Mouse (Mus musculus) layer of hippocampus, adult 2 months (tissue): ENCODE results near the gene Cnr2. TPM values are rescaled to one million over a fixed set of nuclear protein-coding genes. Genes with fewer than 3 reads are reported as not detected.
A peak's percentile ranks its signal among the peaks of the same experiment; 100 is the strongest.

Experiments used
- DNase-seq, 2 experiments: peaks; one replicate each; pipeline ENCODE4 v3.0.0; 2022; ENCODE audit warnings: low spot score in 2 of 2
- H3K27ac ChIP-seq: fragments of 200-600 bp; 2 replicates; pipeline ENCODE4 v1.8.1; 2022
- H3K4me3 ChIP-seq: fragments of 200-600 bp; 2 replicates; pipeline ENCODE4 v1.8.1; 2022; ENCODE audit warnings: mild to moderate bottlenecking
- CTCF ChIP-seq: fragments of 200-600 bp; conservative IDR thresholded peaks from 2 replicates; pipeline ENCODE4 v1.8.1; 2022; ENCODE audit warnings: antibody characterized with exemption, mild to moderate bottlenecking, moderate library complexity
- long read RNA-seq, 2 experiments: library from polyadenylated mRNA; stranded (forward); transcript quantifications; one replicate each; pipeline ENCODE4 v2.0.0; 2021; ENCODE audit warnings: borderline mapping rate in 2 of 2
- total RNA-seq, 2 experiments: library from RNA; stranded (reverse); gene quantifications; 2 replicates each; pipeline ENCODE4 v1.2.3; 2021

The Cnr2 gene
- under 1 TPM in 1 of 2 experiments, not detected in 1; 0.12 TPM for total RNA-seq
- long read RNA-seq, experiment 1: 0 reads
- long read RNA-seq, experiment 2: 0 reads

DNA sequence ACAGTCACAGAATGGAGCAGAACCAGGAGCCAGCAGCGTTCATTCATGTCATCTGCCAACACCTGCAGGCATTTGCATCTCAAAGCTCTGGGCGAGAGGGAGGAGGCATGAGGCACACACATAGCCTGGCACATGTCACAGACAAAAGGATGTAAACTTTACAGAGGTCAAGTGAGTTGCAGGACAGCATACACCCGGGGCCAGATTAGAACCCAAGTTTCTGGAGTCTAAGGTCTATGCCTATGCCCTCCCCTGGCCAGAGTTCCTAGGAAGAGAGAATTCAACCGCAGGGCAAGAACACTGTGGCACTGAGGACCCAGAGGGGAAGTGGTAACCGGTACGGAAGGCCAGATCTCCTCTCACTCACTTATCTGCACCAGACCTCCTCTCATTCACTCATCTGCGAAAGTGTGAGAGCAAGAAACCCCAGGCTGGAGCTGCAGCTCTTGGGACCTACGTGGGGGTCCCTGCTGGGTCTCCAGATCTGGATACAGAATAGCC, at the start of gene Cnr2:
TSS of gene Cnr2 (plus strand) at position 324 of the 501 bp plus-strand sequence.
- Histone ChIP-seq H3K4me3 (no peak within 1 kb of the TSS), H3K27ac (no peak within 1 kb of the TSS)
- TF ChIP-seq CTCF: no peak
- no peak for DNase-seq

DNA sequence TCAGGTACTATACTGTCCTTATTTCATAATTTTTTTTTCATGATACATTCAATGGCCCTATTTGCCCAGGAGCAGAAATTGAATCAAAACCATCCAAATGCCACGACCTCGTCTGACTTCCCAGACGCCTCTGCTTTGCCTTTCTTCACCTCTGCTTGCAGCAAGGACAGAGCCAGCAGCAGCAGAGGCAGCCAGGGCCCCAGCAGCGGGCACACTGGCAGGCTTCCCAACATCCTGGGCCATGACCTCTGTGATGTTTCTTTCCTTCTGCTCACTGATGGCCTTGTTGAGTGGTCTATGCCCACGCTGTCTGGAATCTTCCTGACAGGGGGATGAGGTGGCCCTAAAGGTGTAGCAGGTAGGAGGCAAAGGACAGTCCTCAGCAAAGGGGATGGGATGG, 47.6 kb upstream of the Cnr2 start:
- no peak overlapping the region for H3K27ac ChIP-seq
- TF ChIP-seq CTCF: no peak
- H3K4me3 ChIP-seq: no peak overlapping the region
- no peak for DNase-seq

DNA sequence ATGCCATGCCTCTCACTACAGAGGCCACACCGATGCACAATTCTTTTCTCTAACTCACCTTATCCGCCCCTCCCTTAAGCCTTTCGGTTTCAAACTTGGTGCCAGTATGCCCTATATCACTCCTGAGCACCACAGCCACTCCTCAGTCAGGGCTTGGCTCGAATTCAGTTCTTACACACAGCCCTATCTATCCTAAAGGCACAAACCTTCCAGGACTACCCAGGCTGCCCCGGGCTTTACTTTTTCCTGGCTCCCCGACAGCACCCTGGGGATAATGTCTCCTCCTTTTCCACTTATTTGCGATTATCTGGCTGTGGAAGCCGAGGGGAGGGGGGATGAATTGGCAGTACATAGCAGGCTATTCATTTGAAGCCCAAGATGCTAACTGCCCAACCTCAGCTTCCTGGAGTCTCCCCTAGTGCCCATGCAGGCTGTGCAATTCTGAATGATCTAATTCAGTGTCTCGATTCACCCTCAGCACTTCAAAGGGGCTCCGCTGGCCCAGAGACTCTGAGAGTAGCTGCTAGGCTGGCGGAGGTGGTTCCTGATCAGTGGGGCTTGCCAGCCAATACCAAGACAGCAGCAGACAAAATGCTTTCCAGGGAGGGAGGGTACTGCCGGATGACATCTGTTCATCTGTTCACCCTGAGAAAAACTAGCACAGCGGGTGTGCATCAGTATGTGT, 44.6 kb upstream of the Cnr2 start:
- TF ChIP-seq CTCF: no peak
- H3K4me3 ChIP-seq: peak overlapping the region; percentile 17
- peak; percentile 65 to 85 for DNase-seq
- H3K27ac ChIP-seq: peak overlapping the region; percentile 86

DNA sequence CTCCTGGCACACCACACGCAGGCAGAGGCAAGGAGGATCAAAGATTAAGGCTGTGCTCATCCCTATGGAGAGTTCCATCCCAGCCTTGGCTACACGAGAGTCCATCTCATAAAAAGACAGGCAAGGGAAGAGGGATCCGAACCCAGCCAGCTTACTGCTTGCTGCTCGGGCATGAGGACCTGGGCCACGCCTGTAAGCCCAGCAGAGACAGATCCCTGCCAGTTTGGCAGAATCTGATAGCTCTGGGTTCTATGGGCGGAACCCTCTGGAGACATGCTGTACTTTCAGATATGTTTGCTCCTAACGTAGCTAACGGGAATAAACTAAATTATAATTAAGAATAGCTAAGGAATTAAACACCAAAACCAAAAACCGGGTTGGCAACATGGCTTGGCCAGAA, 43.3 kb upstream of the Cnr2 start:
- Histone ChIP-seq H3K4me3 (no peak overlapping the region), H3K27ac (peak overlapping the region; percentile 78)
- no peak for DNase-seq
- TF ChIP-seq CTCF: no peak

DNA sequence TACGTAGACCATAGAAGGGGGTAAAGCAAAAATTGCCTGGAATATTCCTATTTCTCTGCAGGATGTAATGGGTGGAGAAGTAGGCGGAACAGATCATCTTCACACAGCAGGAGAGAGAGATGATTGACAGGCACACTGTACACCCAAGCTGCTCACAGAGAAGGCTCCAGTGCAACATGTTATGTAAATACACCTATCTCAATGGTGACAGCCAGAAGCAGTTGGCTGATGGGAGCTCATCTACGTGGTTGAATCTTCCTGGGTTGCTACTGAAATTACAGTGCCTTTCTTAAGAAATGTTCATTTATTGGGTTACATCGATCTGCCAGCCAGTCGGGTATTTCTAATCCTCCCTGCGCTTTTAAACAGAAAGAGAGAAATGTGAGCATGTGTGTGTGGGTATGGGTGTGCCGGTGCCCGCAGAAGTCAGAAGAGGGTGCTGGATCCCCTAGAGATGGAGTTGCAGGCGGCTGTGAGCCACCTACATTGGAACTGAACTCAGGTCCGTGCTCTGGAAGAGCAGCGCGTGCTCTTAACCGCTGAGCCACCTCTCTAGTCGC, 41.1 kb upstream of the Cnr2 start:
- Histone ChIP-seq H3K4me3 (no peak overlapping the region), H3K27ac (peak overlapping the region; percentile 94)
- DNase-seq: peak in 1 of 2 experiments; percentile 80
- peak; percentile 40 for TF ChIP-seq CTCF

DNA sequence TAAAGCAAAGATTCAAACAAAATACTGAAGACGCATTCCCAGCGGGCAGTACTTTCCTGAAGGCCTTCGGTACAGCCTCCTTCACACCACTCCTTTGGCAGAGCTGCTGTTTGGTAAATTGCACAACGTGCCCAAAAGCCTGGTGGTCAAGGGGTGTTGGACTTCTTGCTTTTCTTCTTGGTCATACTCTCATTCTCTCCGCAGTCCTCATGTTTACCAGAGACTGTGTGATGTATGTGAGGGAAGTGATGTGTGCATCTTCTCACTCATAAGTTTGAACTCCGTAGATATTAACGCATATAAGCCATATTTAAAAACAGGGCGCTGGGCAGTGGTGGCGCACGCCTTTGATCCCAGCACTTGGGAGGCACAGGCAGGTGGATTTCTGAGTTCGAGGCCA, 40.6 kb upstream of the Cnr2 start:
- no peak for DNase-seq
- no peak for TF ChIP-seq CTCF
- Histone ChIP-seq H3K4me3 (no peak overlapping the region), H3K27ac (peak overlapping the region; percentile 94)

DNA sequence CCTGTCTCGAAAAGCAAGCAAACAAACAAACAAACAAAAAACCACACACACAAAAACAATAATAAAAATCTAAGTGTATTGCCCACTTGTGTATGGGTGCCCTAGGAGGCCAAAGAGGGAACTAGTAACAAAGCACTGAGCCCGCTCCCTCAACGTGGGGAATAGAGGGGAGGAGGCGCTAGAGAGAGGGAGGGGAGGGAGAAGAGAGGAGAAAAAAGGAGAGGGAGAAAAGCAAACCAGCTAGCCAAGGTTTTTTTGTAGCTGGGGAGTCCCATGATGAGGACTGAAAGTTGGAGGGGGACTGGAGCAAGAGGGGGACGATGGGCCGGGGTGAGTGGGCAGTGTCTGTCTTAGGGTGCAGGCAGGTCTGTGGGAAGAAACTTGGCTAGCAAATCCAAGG, 40.1 kb upstream of the Cnr2 start:
- Histone ChIP-seq H3K4me3 (peak overlapping the region; percentile 86), H3K27ac (peak overlapping the region; percentile 94)
- no peak for DNase-seq
- no peak for TF ChIP-seq CTCF

DNA sequence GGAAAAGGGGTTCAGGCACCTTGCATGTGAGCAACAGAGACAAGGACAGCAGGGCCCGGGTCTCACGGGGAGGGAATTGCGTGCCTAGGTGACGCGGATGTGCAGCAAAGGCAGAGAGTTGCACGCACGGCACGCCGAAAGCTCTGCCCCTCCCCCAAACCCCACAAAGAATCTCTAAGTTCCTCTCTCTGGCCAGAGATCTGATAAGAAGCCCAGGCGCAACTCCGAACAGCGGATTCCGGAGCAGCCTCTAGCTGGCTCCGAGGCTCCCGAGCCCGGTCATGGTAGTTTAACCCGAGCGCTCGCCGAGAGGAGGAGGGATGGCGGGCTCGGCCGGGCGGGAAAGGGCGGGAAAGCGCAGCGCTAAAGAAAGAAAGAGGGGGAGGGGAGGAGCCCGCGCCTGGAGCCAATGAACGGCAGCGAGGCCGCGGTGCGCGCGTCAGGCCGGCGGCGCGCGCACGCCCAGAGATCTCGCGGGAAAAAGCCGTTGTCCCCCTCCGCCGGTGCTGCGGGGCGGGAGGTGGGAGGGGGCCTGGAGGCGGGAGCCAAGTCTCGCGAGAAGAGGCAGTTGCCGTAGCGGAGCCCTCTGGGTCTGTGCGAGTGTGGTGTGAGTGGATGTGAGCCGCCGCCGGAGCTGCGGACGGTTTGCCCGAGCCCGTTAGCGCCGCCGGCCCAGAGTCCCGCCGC, 39.5 kb upstream of the Cnr2 start, which contains the start of gene Srsf10:
TSS of gene Srsf10 (plus strand) at position 212 of the 687 bp plus-strand sequence.
- TF ChIP-seq CTCF: no peak

DNA sequence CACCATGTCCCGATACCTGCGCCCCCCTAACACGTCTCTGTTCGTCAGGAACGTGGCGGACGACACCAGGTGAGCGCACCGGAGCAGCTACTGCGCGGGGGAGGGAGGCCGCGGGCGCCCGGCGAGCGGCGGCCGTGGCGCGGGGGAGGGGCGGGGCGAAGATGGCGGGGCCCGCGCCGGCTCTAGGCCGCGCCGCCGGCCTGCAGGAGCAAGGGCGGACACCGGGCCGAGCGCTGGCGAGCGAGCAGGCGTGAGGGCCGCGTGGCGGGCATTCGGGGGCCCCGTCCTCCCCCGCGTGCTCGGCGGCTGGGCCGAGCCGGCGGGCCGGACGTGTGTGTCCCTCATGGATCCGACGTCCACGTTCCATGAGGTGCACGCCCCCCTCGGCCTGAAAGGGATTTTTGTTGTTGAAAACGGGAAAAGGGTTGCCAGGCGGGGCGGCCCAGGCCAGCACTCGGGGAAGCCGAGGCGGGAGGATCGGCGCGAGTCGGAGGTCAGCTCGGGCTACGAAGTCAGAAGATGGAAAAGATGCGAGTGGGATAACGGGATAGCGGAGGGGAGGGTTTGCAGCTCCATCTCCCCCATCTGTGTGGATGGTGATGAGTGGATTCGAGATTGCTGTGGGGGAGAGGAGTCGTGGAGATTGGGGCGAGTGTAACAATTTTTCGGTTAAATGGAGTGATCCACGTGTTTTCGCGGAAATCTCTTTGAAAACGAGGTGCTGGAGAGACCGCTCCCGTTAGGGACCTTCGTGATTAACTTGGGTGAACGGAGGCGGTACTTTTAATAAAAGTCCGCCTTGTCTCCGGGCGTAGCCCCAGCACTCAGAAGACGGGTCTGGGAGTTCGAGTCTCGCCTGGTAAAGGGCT, 38.7 kb upstream of the Cnr2 start:
- H3K27ac ChIP-seq: peak overlapping the region; percentile 94
- DNase-seq: peak in 1 of 2 experiments; percentile 35
- H3K4me3 ChIP-seq: peak overlapping the region; percentile 86
- no peak for TF ChIP-seq CTCF

More for the DNA sequence above, 39.5 kb upstream of the Cnr2 start, which contains the start of gene Srsf10:
- Histone ChIP-seq H3K27ac (peak within 1 kb of the TSS; percentile 94), H3K4me3 (peak within 1 kb of the TSS; percentile 86)
- peak; percentile 94 for DNase-seq

DNA sequence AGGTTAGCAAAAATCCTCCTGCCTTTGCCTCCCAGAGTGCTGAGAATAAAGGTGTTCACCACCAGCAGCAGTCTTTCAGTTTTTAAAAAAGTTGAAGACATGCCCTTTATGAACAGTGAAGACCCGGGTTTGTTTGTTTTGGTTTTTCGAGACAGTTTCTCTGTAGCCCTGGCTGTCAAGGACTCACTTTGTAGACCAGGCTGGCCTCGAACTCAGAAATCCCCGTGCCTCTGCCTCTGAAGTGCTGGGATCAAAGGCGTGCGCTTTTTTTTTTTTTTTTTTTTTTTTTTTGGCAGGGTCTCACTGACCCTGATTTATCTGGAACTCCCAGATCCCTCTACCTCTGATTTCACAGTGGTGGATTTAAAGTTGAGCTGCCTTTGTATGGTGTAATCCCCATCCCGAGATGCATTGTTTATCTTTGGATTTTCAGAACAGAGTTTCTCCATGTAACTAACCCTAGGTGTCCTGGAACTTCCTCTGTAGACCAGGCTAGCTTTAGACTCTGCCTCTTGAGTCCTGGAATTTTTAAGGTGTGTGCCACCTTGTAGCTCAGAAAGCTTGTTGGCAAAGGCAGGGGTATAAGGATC, 37.5 kb upstream of the Cnr2 start:
- Histone ChIP-seq H3K27ac (peak overlapping the region; percentile 94; the same call in 1 of the 2 replicates), H3K4me3 (peak overlapping the region; percentile 86)
- no peak for DNase-seq
- no peak for TF ChIP-seq CTCF

DNA sequence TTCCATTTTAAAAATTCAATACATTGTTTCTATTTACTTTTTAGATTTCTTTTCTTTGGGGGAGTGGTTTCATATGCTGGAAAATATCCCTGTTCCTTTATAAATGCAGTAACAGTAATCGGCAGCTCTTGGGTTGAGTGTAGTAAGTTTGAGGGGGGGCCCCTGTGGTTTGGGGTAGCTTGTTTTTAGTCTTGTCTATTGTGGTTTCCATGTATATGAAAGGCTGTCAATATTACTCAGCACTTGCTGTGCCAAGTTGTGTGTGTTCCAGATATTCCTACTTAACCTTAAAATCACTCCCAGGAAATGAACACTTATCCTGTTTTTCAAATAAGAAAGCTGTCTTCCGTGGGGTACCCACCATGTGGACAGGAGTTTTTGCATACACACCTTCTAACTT, 26.2 kb upstream of the Cnr2 start:
- no peak overlapping the region for H3K4me3 ChIP-seq
- DNase-seq: no peak
- H3K27ac ChIP-seq: no peak overlapping the region
- no peak for TF ChIP-seq CTCF
